In genomic region chr7:3313571-3313970, GRCm38 (mm10) we compare ENCODE assay signal across 26 mouse cellular contexts. TPM values are rescaled to one million over a fixed set of nuclear protein-coding genes. Genes with fewer than 3 reads are reported as not detected.
A peak's percentile ranks its signal among the peaks of the same experiment; 100 is the strongest.
DNase-seq lines count a peak whose midpoint lies in the region; ATAC-seq lines count a peak whose summit lies in the region.
"Had no signal": no experiment of that assay in that cellular context is flagged by ENCODE, and none has a peak within 500 bp of the region (broad histone marks: within the 10 kb centered on the region; RNA-seq: fewer than 3 reads in every experiment).

No protein-coding gene starts in this region.

- H3K27me3 ChIP-seq in hindbrain, embryonic 12.5 days = 0 out of 2 replicates have a peak, but pooled peaks cover 2% of the 10 kb centered on the region
- no peaks in the 10 kb centered on the region for H3K27me3 ChIP-seq in hindbrain, embryonic 11.5 days (ENCODE audit: control insufficient read depth, insufficient read depth, low read length)
- H3K27me3 ChIP-seq in lung, embryonic 16.5 days (ENCODE audit: control insufficient read depth, insufficient read depth, low read depth, low read length) = no peaks in the 10 kb centered on the region
- H3K27me3 ChIP-seq in midbrain, embryonic 13.5 days = no peaks in the 10 kb centered on the region
- no peaks in the 10 kb centered on the region for H3K27me3 ChIP-seq in midbrain, embryonic 16.5 days (ENCODE audit: control insufficient read depth, insufficient read depth, low read depth, low read length)
- H3K27me3 ChIP-seq: hindbrain, embryonic 15.5 days; intestine, embryonic 15.5 days had no signal

- no peak overlapping the region for H3K9ac ChIP-seq in hindbrain, embryonic 12.5 days
- H3K9ac ChIP-seq in hindbrain, embryonic 11.5 days (ENCODE audit: low read depth, low read length) = no peak overlapping the region
- H3K9ac ChIP-seq in lung, embryonic 16.5 days (ENCODE audit: low read length) = no peak overlapping the region
- H3K9ac ChIP-seq in midbrain, embryonic 13.5 days (replicated peaks) = no peak overlapping the region
- no peak overlapping the region for H3K9ac ChIP-seq in midbrain, embryonic 16.5 days (ENCODE audit: low read depth, low read length)
- H3K9ac ChIP-seq: heart, embryonic 15.5 days; hindbrain, embryonic 15.5 days; intestine, embryonic 15.5 days; liver, embryonic 14.5 days had no signal

- H3K4me1 ChIP-seq in hindbrain, embryonic 12.5 days = peaks cover 6% of the 10 kb centered on the region; the same call in 1 of the 2 replicates
- 0 out of 2 replicates have a peak, but pooled peaks cover 2% of the 10 kb centered on the region for H3K4me1 ChIP-seq in hindbrain, embryonic 11.5 days (replicated peaks; ENCODE audit: control insufficient read depth, insufficient read depth, low read length)
- H3K4me1 ChIP-seq in lung, embryonic 16.5 days (replicated peaks; ENCODE audit: control insufficient read depth, insufficient read depth, low read length) = no peaks in the 10 kb centered on the region
- 0 out of 2 replicates have a peak, but pooled peaks cover 6% of the 10 kb centered on the region for H3K4me1 ChIP-seq in midbrain, embryonic 13.5 days (replicated peaks)
- H3K4me1 ChIP-seq in midbrain, embryonic 16.5 days (ENCODE audit: control insufficient read depth, insufficient read depth, low read length) = no peaks in the 10 kb centered on the region
- H3K4me1 ChIP-seq: heart, embryonic 15.5 days; hindbrain, embryonic 15.5 days; intestine, embryonic 15.5 days had no signal

- H3K4me2 ChIP-seq in hindbrain, embryonic 12.5 days (replicated peaks) = no peak overlapping the region
- no peak overlapping the region for H3K4me2 ChIP-seq in hindbrain, embryonic 11.5 days (replicated peaks; ENCODE audit: low read depth, low read length)
- H3K4me2 ChIP-seq in lung, embryonic 16.5 days (ENCODE audit: low read depth, low read length) = no peak overlapping the region
- no peak overlapping the region for H3K4me2 ChIP-seq in midbrain, embryonic 13.5 days (replicated peaks)
- no peak overlapping the region for H3K4me2 ChIP-seq in midbrain, embryonic 16.5 days (ENCODE audit: low read length)
- H3K4me2 ChIP-seq: heart, embryonic 15.5 days; hindbrain, embryonic 15.5 days; intestine, embryonic 15.5 days had no signal

- no peaks in the 10 kb centered on the region for H3K36me3 ChIP-seq in hindbrain, embryonic 12.5 days
- no peaks in the 10 kb centered on the region for H3K36me3 ChIP-seq in hindbrain, embryonic 11.5 days (ENCODE audit: control insufficient read depth, insufficient read depth, low read length)
- no peaks in the 10 kb centered on the region for H3K36me3 ChIP-seq in lung, embryonic 16.5 days (ENCODE audit: control insufficient read depth, insufficient read depth, low read length)
- H3K36me3 ChIP-seq in midbrain, embryonic 13.5 days = no peaks in the 10 kb centered on the region
- H3K36me3 ChIP-seq in midbrain, embryonic 16.5 days (ENCODE audit: control insufficient read depth, insufficient read depth, low read length) = no peaks in the 10 kb centered on the region
- H3K36me3 ChIP-seq: heart, embryonic 15.5 days; hindbrain, embryonic 15.5 days; intestine, embryonic 15.5 days had no signal

- DNase-seq in hindbrain, embryonic 11.5 days (ENCODE audit: low spot score) = no peak
- no peak for DNase-seq in lung, postnatal 4 days
- no peak for DNase-seq in adipocyte (ENCODE audit: low spot score)
- DNase-seq: adrenal gland, postnatal 25 days; cerebellum, adult 2 months; cerebellum, postnatal 14 days; gastrocnemius, postnatal 10 days; kidney, adult 2 months; kidney, postnatal 25 days; liver; lung, adult 2 months; lung, postnatal 14 days; right cerebral cortex, adult 18-20 months; spleen, adult 18-20 months; thymus, adult 2 months; thymus, postnatal 36 days had no signal

- ATAC-seq in hindbrain, embryonic 12.5 days (ENCODE audit: low FRiP score) = peak; percentile 35; the same call in 1 of the 2 replicates
- ATAC-seq in hindbrain, embryonic 11.5 days (ENCODE audit: low FRiP score) = no peak
- ATAC-seq in lung, embryonic 16.5 days (ENCODE audit: low read depth) = peak; percentile 31; the same call in 1 of the 2 replicates
- ATAC-seq in midbrain, embryonic 13.5 days = peak; percentile 49
- peak; percentile 12; the same call in 1 of the 2 replicates for ATAC-seq in midbrain, embryonic 16.5 days
- ATAC-seq: CD4-positive, CD25-positive, alpha-beta regulatory T cell, adult 4 months; intestine, embryonic 15.5 days had no signal

- H3K4me3 ChIP-seq in hindbrain, embryonic 12.5 days = no peak overlapping the region
- no peak overlapping the region for H3K4me3 ChIP-seq in hindbrain, embryonic 11.5 days (ENCODE audit: low read depth, low read length)
- no peak overlapping the region for H3K4me3 ChIP-seq in lung, embryonic 16.5 days (ENCODE audit: low read length)
- H3K4me3 ChIP-seq in midbrain, embryonic 13.5 days (replicated peaks) = no peak overlapping the region
- H3K4me3 ChIP-seq in midbrain, embryonic 16.5 days (ENCODE audit: low read depth, low read length) = no peak overlapping the region
- H3K4me3 ChIP-seq: erythroblast, embryonic 14.5 days; heart, embryonic 15.5 days; hindbrain, embryonic 15.5 days; intestine, embryonic 15.5 days had no signal

- 0 out of 2 replicates have a peak, but pooled peaks cover 4% of the 10 kb centered on the region for H3K9me3 ChIP-seq in hindbrain, embryonic 12.5 days (replicated peaks)
- H3K9me3 ChIP-seq in hindbrain, embryonic 11.5 days (ENCODE audit: control insufficient read depth, low read length) = no peaks in the 10 kb centered on the region
- H3K9me3 ChIP-seq in lung, embryonic 16.5 days (ENCODE audit: control insufficient read depth, low read length) = 0 out of 2 replicates have a peak, but pooled peaks cover 3% of the 10 kb centered on the region
- H3K9me3 ChIP-seq in midbrain, embryonic 13.5 days = peaks cover 4% of the 10 kb centered on the region; the same call in 1 of the 2 replicates
- no peaks in the 10 kb centered on the region for H3K9me3 ChIP-seq in midbrain, embryonic 16.5 days (replicated peaks; ENCODE audit: control insufficient read depth, low read length, poor library complexity, severe bottlenecking)
- H3K9me3 ChIP-seq: heart, embryonic 15.5 days; hindbrain, embryonic 15.5 days; intestine, embryonic 15.5 days had no signal

- WGBS in hindbrain, embryonic 12.5 days = 87% methylated on average over 8 of the region's 8 CpGs
- 86% methylated on average over 8 of the region's 8 CpGs for WGBS in hindbrain, embryonic 11.5 days
- 73% methylated on average over 8 of the region's 8 CpGs for WGBS in lung, embryonic 16.5 days
- WGBS in midbrain, embryonic 13.5 days = 85% methylated on average over 8 of the region's 8 CpGs
- WGBS in midbrain, embryonic 16.5 days = 88% methylated on average over 8 of the region's 8 CpGs

- no peak overlapping the region for H3K27ac ChIP-seq in hindbrain, embryonic 12.5 days
- no peak overlapping the region for H3K27ac ChIP-seq in hindbrain, embryonic 11.5 days (ENCODE audit: low read depth, low read length)
- H3K27ac ChIP-seq in lung, embryonic 16.5 days (ENCODE audit: low read length) = no peak overlapping the region
- H3K27ac ChIP-seq in midbrain, embryonic 13.5 days = no peak overlapping the region
- H3K27ac ChIP-seq in midbrain, embryonic 16.5 days (ENCODE audit: low read length) = no peak overlapping the region
- H3K27ac ChIP-seq: heart, embryonic 15.5 days; hindbrain, embryonic 15.5 days; intestine, embryonic 15.5 days; liver, embryonic 14.5 days had no signal

RNA-seq across cellular contexts. Expression of gene Cacng7, which starts 19.2 kb away (rescaled TPM):
- 3.7 and 4.6 TPM in 2 replicates for polyA plus RNA-seq in hindbrain, embryonic 12.5 days (2016; fragmentation: Nextera tagmentation; extraction: Ambion mirVana)
- polyA plus RNA-seq in hindbrain, embryonic 11.5 days (2014; fragmentation: Nextera tagmentation; extraction: Ambion mirVana) = 3.9 and 4.6 TPM in 2 replicates
- 0.24 and 0.55 TPM in 2 replicates for polyA plus RNA-seq in lung, embryonic 16.5 days (2015; fragmentation: Nextera tagmentation; extraction: Ambion mirVana)
- polyA plus RNA-seq in midbrain, embryonic 13.5 days (2015; fragmentation: Nextera tagmentation; extraction: Ambion mirVana) = 4.3 and 5.2 TPM in 2 replicates
- 2.6 and 3.0 TPM in 2 replicates for polyA plus RNA-seq in midbrain, embryonic 16.5 days (2015; fragmentation: Nextera tagmentation; extraction: Ambion mirVana)
- polyA plus RNA-seq: CD4-positive, CD25-positive, alpha-beta regulatory T cell, adult 4 months; erythroblast, embryonic 14.5 days had no signal

RNA-seq across cellular contexts. Expression of gene Prkcg, which starts 24.6 kb away (rescaled TPM):
- polyA plus RNA-seq in hindbrain, embryonic 12.5 days (2016; fragmentation: Nextera tagmentation; extraction: Ambion mirVana) = 0.35 and 0.39 TPM in 2 replicates
- polyA plus RNA-seq in hindbrain, embryonic 11.5 days (2014; fragmentation: Nextera tagmentation; extraction: Ambion mirVana) = 0.15 and 0.65 TPM in 2 replicates
- 0.24 and 0.58 TPM in 2 replicates for polyA plus RNA-seq in lung, embryonic 16.5 days (2015; fragmentation: Nextera tagmentation; extraction: Ambion mirVana)
- 0.66 and 1.7 TPM in 2 replicates for polyA plus RNA-seq in midbrain, embryonic 13.5 days (2015; fragmentation: Nextera tagmentation; extraction: Ambion mirVana)
- polyA plus RNA-seq in midbrain, embryonic 16.5 days (2015; fragmentation: Nextera tagmentation; extraction: Ambion mirVana) = 3.3 and 3.8 TPM in 2 replicates
- polyA plus RNA-seq: CD4-positive, CD25-positive, alpha-beta regulatory T cell, adult 4 months; erythroblast, embryonic 14.5 days had no signal

RNA-seq across cellular contexts. Expression of gene Myadm, which starts 24.7 kb away (rescaled TPM):
- polyA plus RNA-seq in hindbrain, embryonic 12.5 days (2016; fragmentation: Nextera tagmentation; extraction: Ambion mirVana) = 36.1 and 41.7 TPM in 2 replicates
- 41.3 and 44.3 TPM in 2 replicates for polyA plus RNA-seq in hindbrain, embryonic 11.5 days (2014; fragmentation: Nextera tagmentation; extraction: Ambion mirVana)
- 142 and 151 TPM in 2 replicates for polyA plus RNA-seq in lung, embryonic 16.5 days (2015; fragmentation: Nextera tagmentation; extraction: Ambion mirVana)
- polyA plus RNA-seq in midbrain, embryonic 13.5 days (2015; fragmentation: Nextera tagmentation; extraction: Ambion mirVana) = 21.8 and 23.8 TPM in 2 replicates
- 32.7 and 36.4 TPM in 2 replicates for polyA plus RNA-seq in midbrain, embryonic 16.5 days (2015; fragmentation: Nextera tagmentation; extraction: Ambion mirVana)
- polyA plus RNA-seq: erythroblast, embryonic 14.5 days had no signal
